Mouse (Mus musculus) heart, postnatal 25 days (tissue): ENCODE measurements around the gene Pex6. TPM values are rescaled to one million over a fixed set of nuclear protein-coding genes. Genes with fewer than 3 reads are reported as not detected.
A peak's percentile ranks its signal among the peaks of the same experiment; 100 is the strongest.

ENCODE experiments used
- DNase-seq: peaks from one replicate; pipeline ENCODE4 v3.0.0; 2022; ENCODE audit warnings: low spot score
- intact Hi-C: fragments of 180-260 bp; cut with DNase I; formaldehyde crosslinking; loops from one replicate; pipeline ENCODE4 v1.15.1; 2025
- total RNA-seq, 2 experiments: library from RNA; stranded (reverse); gene quantifications; 2 replicates each; pipeline ENCODE4 v1.2.3; 2021

The Pex6 gene
- total RNA-seq, result 10 to 100 TPM; 29.9 to 32.2 TPM

DNA sequence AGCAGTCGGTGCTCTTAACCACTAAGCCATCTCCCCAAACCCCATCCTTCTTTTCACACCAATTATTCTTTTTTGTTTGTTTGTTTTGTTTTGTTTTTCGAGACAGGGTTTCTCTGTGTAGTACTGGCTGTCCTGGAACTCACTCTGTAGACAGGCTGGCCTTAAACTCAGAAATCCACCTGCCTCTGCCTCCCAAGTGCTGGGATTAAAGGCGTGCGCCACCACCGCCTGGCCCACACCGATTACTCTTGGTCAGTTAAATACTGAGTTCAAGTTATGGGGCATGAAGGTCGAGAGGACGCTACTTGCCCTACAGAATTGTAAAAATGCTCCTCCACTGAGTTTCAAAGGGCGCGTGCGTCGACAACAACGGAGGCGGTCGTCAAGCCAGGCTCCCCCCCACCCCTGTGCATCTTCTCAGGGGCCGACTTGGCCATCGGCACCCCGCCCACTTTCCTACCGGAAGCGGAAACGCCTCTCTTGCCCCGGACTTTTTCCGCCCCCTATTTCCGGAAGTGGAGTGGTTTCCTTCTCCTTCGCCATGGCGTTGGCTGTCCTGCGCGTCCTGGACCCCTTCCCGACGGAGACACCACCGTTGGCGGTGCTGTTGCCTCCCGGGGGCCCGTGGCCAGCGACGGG is at the start of gene Pex6:
Gene Pex6 (plus strand): TSS at position 505 of the 639 bp plus-strand sequence.
- peak; percentile 89 for DNase-seq
- intact Hi-C loops, result loop anchor here (5.0 kb wide), 1 partner anchor 184 kb away; no protein-coding TSS in a partner anchor

DNA sequence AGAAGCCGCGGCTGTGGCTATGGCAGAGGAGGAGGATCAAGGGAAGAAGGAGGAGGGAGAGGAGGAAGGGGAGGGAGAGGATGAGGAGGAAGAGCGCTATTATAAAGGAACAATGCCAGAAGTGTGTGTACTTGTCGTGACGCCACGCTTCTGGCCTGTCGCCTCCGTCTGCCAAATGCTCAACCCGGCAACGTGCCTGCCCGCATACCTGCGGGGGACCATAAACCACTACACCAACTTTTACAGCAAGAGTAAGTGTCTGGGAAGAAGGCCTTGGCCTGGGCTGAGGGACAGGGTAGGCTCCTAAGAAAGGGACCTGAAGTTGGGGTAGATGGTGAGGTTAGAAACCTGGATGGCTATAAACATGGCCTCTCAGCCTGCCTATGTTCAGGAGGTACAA is 49.3 kb upstream of the Pex6 start:
- intact Hi-C loops, result no loop called here

DNA sequence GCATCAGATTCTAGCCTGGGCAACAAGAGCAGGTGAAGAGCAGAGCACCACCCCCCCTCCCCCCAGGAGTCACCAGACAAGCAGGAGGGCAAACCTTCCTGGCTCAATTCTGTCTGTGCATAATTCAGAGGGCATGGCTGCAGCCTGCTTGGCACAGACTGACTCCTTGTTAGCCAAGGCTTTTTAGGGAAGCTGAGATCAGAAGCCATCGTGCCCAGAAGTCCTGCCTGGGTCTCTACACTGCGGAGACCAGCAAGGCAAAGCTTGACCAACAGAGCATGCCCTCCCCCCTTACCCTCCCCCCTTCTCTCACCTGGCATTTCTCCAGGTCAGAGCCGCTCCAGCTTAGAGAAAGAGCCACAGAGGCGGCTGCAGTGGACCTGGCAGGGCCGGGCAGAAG is 48.5 kb upstream of the Pex6 start:
- no peak for DNase-seq
- intact Hi-C loops, result no loop called here

More for the DNA sequence above, 49.3 kb upstream of the Pex6 start:
- no peak for DNase-seq

DNA sequence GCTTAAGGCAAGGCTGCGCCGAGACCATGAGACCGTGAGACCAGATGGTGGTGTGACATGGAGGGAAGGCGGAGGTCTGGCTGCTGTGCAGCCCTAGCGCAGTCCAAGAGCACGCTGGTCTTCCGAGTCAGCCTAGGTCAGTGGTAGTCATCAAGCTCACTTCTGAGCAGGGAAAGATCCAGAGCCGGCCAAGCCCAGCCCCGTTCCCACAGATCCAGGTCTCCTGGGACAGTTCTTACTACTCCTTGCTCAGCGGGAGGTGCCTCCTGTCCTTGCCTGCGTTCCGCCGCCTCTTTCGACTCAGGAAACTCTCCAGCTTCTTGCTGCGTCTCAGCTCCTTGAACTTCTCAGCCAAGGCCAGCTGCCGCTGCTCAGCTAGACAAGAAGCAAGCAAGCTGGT is 43.6 kb upstream of the Pex6 start:
- intact Hi-C loops, result no loop called here
- DNase-seq, result peak; percentile 28

DNA sequence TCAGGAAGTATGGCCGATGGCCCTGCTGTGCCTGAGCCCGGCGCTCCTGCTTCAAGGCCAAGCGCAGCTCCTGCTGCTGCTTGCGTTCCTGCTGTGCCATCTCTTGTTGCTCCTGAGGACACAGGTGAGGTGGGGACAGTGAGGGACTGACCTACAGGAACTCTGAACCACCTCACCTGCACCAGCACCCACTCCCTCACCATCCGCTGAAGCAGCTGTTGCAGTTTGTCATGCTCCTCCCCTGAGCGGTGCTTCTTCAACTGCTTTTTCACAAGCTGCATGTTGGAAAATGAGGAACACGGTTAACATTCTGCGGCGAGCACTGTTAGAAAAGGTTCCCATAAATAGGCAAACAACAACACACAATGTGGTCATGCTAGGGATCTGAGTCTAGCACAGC is 41.4 kb upstream of the Pex6 start:
- intact Hi-C loops, result no loop called here
- DNase-seq, result no peak

DNA sequence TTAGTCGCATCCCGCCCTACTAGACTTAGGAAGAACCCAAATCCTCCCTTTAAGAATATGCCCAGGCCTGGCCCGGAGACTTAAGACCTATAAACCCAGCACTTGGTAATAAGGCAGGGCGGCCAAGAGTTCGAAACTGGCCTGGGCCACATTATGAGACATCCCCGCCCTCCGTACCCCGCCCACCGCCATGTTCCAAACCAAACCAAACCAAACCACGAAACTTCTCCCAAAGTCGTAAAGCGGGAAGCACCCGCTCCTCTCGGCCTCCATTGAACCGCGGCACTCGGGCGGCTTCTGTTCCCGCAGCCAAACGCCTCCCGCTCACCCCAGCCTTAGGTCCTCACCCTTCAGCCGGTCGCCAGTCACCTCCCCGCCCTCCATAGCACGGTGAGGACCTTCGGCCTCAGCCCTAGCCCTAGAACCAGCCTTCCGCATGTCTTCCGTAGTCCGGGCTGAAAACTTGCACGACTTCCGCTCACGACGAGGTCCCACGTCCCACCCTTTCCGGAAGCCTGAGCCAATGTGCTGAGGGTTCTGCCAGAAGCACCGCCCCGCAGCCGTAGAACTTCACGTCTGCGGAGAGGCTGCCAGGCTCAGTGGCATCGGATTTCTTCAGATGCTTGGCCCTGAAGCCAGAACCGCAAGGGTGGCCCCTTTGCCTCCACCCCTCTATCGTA is 37.3 kb upstream of the Pex6 start, which contains the start of gene Rrp36:
Gene Rrp36 (minus strand): TSS at position 503 of the 680 bp plus-strand sequence.
- peak; percentile 85 for DNase-seq
- intact Hi-C loops, result no loop called here

DNA sequence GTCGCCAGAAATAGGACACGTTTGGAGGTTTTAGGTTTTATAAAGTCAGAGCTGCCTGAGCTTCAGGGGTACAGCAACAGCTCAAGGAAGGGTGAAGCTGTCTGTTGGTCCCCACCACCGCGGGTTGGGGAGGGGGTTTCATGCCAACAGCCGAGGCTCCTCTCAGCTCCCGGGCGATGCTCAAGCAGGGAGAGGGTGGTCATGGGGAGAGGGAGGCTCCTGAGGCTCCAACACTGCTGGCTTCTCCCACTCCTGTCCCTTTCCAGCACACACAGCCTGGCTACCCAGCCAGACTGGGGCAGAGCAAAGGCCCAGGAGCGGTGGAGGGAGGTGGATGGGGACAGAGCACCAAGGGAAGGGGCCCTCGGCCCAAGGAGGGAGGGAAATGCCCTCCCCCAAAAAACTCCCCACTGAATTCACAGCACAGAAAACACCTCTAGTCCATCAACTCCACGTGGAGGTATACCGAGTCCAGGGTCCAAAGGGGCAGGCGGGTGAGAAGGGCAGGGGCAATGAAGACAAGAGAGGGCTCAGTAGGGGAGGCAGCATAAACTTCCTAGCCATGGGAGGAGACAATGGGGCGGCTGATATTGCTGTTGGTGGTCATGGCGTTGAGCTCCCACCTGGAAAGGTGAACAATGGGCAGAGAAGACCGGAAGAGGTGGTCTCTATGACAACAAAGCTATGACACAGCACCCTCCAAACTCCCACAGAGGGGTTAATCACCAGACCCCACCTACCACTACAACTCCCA is 36.6 kb upstream of the Pex6 start:
- no peak for DNase-seq
- intact Hi-C loops, result no loop called here

DNA sequence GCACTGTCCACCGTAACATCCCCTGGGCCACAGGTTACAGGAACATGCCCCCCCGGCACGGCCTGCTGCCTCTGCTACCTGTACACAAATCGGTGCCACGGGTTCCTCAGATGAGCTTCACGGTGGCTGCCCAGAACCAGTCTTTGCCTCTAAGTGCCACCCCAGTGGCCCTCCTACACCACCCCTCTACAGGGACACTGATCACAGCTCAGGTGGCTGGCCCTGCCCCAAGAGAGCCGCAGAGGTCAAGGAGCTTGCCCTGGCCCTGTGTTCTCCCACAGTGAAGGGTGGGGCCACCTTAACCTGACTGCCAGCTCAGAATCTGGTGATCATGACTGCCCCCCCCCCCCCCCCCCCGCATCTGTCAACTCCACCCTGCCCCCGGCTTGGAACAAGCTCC is 32.8 kb upstream of the Pex6 start, which contains the start of gene Mea1:
Gene Mea1 (plus strand): TSS at position 378 of the 400 bp plus-strand sequence.
- DNase-seq, result no peak
- intact Hi-C loops, result no loop called here

DNA sequence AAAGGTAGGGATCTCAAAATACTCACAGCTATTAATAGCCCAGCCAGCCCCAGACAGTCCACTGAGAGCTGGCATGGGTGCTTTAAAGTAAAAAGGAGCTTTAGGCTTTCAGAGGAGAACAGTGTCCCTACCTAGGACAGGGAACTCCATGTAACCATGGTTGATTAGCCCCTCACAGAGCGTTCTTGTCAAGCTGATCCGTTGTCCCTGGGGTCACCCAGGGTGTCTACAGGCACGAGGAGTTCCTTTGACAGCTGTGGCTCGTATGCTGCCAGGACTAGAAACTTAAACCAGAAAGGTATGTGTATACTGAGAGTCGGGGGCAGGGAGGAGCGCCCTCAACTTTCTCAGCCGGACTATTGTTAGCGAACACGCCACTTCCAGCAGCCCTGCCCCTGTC is 32.4 kb upstream of the Pex6 start:
- intact Hi-C loops, result no loop called here
- DNase-seq, result no peak

DNA sequence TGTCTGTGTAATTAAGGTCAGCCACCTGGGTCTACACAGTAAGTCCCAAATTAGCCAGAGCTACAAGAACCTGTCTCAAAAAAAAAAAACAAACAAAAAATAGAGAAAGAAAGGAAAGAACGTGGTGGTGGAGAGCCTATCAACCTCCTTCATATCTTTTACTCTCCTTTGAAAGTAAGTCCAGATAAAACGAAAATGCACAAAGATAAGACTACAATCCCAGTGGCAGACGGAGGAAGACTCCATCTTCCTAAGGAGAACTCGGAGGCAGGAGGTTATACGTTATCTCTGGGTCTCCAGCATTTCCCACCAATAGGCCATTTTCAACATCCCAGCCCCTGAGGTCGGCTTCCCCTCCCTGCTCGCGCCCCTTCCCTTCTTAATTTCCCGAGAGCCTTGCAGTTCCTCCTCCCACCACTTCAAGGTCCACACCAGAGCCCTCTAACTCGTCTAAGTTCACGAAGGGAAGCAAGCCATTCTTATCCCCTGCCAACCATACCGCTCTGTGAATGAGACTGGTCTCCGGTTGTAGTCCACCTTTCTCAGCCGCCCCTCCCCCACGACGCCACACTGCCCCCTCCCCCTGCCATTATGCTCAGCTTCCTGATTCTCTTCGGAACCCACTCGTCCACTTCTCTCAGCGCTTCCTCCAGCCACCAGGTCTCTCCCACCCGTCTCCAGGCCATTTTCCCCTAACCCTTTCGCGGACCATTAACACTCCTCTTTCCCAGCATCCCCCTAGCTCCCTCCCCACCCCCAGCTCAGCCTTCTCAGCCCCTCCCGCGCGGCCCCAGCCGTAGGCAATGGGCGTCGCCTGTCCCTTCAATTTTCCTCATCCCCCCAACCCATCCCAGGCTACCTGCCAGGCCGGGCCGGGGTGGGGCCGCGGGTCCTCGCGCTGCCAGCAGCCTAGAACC is 31.2 kb upstream of the Pex6 start:
- no peak for DNase-seq
- intact Hi-C loops, result loop anchor here (2.0 kb wide), 2 partner anchors 31 to 35 kb away; no protein-coding TSS in a partner anchor

DNA sequence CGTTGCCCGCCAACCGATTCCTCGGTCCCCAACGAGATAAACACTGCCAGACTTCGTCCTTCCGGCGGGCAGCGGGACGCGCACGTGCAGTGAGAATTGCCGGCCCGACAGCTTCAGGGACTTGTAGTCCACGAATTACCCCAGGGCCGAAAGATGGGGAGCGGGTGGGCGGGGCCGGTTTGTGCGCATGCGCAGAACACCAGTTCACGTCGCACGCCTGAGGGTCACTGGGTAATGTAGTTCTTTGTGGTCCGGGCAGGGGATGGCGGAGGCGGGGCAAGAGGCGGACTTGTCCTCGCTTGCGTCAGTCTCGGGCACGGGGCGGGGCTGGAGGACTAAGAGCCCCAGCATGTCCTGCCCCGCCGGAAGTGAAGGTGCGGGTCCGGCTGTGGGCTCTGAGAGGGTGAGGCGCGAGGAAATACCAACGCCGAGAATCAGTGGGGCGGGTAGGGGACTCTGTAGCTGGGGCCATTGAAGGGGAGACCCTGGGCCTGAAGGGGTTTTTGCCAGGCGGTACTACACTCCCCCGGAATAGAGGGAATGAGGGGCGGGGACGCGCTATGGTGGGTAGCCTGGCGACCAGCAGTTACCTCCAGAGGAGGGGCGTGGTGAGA is 30.4 kb upstream of the Pex6 start, which contains the start of gene Klhdc3:
Gene Klhdc3 (minus strand): TSS at position 155 of the 614 bp plus-strand sequence.
- intact Hi-C loops, result loop anchor here (2.0 kb wide), 2 partner anchors 32 to 34 kb away; no protein-coding TSS in a partner anchor
- peak; percentile 95 for DNase-seq

DNA sequence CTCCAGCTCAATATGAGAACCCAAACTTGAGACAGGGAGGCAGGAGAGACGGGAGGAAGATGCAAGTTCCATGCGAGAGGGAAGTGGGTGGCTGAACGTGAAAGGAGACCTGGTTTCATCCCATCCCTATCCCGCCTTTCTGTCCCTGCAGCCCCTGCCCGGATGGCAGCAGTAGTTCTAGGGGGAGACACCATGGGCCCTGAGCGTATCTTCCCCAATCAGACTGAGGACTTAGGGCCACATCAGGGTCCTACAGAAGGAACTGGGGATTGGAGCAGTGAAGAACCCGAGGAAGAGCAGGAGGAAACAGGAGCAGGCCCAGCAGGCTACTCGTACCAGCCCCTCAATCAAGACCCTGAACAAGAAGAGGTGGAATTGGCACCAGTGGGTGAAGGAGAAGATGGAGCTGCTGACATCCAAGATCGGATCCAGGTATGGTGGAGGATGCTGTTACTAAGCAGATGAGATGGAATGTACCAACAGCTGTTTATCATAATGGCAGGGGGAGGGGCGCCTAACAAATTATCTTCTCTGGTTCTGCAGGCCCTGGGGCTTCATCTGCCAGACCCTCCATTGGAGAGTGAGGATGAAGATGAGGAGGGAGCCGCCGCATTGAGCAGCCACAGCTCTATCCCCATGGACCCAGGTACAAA is 29.7 kb upstream of the Pex6 start:
- intact Hi-C loops, result loop anchor here (2.0 kb wide), 2 partner anchors 33 kb away; no protein-coding TSS in a partner anchor
- DNase-seq, result no peak

DNA sequence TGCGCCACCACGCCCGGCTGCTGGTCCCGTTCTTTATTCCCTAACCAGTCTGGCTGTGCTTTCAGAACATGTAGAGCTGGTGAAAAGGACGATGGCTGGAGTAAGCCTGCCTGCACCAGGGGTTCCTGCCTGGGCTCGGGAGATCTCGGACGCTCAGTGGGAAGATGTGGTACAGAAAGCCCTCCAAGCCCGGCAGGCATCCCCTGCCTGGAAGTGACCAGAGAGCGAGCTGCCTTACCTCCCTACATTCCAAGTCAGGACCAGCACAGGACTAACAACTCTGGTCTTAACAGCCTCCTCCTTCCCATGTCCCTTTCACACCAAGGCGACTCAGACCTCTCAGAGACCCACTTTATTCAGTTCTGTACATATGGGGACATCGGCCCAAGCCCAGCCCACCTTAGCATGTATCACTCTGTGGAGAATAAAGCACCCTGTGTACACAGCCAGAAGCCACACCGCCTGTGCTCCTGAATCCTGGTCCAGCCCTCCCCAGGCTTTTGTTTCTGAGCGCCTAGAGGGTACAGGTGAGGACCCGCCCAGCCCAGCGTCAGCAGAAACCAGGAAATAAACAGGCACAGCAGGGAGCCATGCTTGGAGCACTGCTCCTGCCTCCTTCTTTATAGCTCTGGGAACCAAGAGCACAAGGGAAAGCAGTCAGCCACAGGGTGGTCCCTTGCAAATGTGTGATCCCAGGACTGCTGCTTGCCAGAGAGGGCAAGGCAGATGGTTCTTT is 28.4 kb upstream of the Pex6 start:
- intact Hi-C loops, result no loop called here
- no peak for DNase-seq

DNA sequence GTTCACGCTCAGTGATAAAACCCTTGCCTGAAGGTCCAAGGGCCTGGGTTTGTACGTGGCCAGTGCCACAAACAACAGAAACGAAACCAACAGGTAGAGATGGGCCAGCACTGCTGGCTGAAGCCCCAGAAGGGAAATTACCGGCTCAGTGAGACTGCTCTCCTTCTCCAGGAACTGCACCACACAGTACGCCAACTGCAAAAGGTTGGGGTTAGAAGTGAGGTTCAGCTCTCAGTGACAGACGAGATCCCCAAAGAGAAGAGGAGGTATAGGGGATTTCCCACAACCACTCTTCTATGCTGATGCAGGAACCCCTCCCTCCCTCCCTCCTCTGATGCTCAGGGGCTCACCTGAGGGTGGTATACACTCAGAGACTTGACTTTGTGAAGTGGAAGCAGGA is 25.4 kb upstream of the Pex6 start:
- intact Hi-C loops, result loop anchor here (2.0 kb wide), 1 partner anchor 17 kb away; no protein-coding TSS in a partner anchor
- DNase-seq, result no peak

DNA sequence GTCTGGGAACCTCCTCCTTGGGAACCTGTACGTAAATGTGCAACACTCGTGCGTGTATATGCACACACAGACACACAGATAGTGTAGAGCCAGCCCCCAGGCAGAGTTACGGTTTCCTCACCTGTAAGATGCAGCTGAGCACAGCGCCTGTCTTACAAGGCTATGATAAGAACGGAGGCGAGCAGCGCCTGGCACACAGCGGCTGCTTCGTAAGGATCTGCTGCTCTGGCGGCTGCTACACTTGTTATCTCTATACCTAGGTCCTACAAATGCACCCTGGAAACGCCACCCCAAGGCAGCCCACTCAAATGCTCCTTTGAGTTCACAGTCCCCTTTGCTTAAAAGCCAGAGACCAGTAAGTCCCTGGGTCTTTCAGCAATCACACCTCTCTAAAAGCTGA is 20.6 kb upstream of the Pex6 start:
- intact Hi-C loops, result no loop called here

DNA sequence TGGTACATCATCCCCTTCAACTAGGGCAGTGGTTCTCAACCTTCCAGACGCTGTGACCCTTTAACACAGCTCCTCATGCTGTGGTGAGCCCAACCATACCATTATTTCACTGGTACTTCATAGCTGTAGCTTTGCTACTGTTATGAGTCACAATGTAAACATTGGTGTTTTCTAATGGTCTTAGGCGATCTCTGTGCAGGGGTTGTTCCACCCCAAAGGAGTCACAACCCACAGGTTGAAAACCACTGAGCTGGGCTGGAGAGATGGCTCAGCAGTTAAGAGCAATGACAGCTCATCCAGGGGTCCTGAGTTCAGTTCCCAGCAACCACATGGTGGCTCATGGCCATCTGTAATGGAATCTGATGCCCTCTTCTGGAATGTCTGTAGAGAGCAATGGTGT is 19.9 kb upstream of the Pex6 start:
- DNase-seq, result no peak
- intact Hi-C loops, result no loop called here

More for the DNA sequence above, 20.6 kb upstream of the Pex6 start:
- DNase-seq, result no peak

DNA sequence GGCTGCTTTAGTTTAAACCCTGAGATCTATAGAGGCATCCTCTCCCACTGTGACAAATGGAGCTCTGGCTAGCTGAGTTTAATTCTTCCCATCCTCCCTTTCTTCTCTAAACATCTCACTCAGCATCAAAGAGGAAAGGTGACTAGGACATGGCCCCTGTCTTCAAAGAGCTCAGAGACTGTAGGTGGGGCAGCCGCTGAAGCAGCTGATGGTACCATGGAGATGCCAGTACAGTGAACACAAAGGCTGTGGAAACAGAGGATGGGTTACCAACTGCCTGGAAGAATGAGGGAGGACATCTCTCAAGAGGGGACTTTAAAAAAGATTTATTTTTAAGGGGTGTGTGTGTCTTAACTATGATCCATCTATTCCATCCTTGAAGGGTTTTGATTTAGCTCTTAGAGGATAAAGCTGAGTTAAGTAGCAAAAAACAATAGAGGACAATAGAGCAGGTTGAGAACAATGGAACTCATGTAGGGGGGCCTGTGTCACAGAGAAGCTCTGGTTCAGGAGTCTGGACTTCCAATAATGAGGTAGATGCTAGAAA is 16.7 kb upstream of the Pex6 start:
- DNase-seq, result no peak
- intact Hi-C loops, result no loop called here

DNA sequence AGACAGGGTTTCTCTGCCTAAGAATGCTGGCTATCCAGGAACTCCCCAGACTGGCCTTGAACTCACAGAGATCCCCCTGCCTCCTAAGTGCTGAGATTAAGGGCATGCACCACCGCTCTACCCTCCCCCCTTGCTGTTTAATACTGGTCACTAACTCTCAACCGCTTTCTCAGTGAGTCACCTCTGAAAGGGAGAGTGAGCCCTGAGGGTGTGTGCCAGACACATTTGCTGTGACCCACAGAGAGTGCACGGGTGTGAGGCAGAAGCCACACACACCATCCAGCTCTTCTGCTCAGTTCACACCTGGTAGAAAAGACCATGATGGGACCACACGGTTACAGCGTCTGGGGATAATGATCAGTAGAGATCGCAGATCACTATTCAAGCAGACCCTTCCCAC is 12.7 kb upstream of the Pex6 start:
- no peak for DNase-seq
- intact Hi-C loops, result no loop called here
